Mouse (Mus musculus) heart, embryonic 14.5 days (tissue): ENCODE measurements at regions not wholly inside any gene's neighbourhood (a gene's known extent, or its start where the extent isn't known, plus 50 kb on each side); places are given as distances from the start of the nearest gene placed in this dataset.

Experiments
- ATAC-seq: fragments of 200-750 bp; cut with Nextera tagmentation; 2 replicates; pipeline ENCODE4 v1.8.0; 2017; ENCODE audit warnings: low read depth, moderate TSS enrichment; ENCODE audit not compliant: insufficient number of reproducible peaks, insufficient read depth, low FRiP score
- H3K27ac ChIP-seq, 2 experiments: fragments of 200-500 bp in 1 of 2; fragments of 300-500 bp in 1 of 2; sonication (generic) in 1 of 2; replicated peaks in 1 of 2; 2 replicates each; pipeline ENCODE4 v1.5.1; 2012 to 2014; ENCODE audit warnings: low read depth in 2 of 2, low read length in 2 of 2, control low read depth in 1 of 2, mild to moderate bottlenecking in 1 of 2, mixed read lengths in 1 of 2; ENCODE audit not compliant: control insufficient read depth in 1 of 2, insufficient read depth in 1 of 2
- H3K27me3 ChIP-seq: fragments of 300-500 bp; sonication (generic); 2 replicates; pipeline ENCODE4 v1.6.1; 2014; ENCODE audit warnings: mild to moderate bottlenecking, low read length, control low read depth; ENCODE audit not compliant: control insufficient read depth, insufficient read depth
- H3K36me3 ChIP-seq: fragments of 300-500 bp; sonication (generic); 2 replicates; pipeline ENCODE4 v1.6.1; 2014; ENCODE audit warnings: mild to moderate bottlenecking, control low read depth, low read length, mixed read lengths; ENCODE audit not compliant: control insufficient read depth, insufficient read depth
- H3K4me1 ChIP-seq, 2 experiments: fragments of 200-500 bp in 1 of 2; fragments of 300-500 bp in 1 of 2; sonication (generic) in 1 of 2; 2 replicates each; pipeline ENCODE4 v1.6.1; 2012 to 2014; ENCODE audit warnings: low read length in 2 of 2, control low read depth in 1 of 2, mixed read lengths in 1 of 2; ENCODE audit not compliant: control insufficient read depth in 2 of 2, insufficient read depth in 2 of 2
- H3K4me2 ChIP-seq: fragments of 300-500 bp; sonication (generic); 2 replicates; pipeline ENCODE4 v1.6.1; 2014; ENCODE audit warnings: mild to moderate bottlenecking, low read length
- H3K4me3 ChIP-seq, 2 experiments: fragments of 200-500 bp in 1 of 2; fragments of 300-500 bp in 1 of 2; sonication (generic) in 1 of 2; 2 replicates each; pipeline ENCODE4 v1.5.1; 2012 to 2014; ENCODE audit warnings: low read length in 2 of 2, mild to moderate bottlenecking in 2 of 2, control low read depth in 1 of 2, low read depth in 1 of 2, moderate library complexity in 1 of 2; ENCODE audit not compliant: control insufficient read depth in 1 of 2, insufficient read depth in 1 of 2
- H3K9ac ChIP-seq: fragments of 300-500 bp; sonication (generic); 2 replicates; pipeline ENCODE4 v1.6.1; 2014; ENCODE audit warnings: mild to moderate bottlenecking, low read length
- H3K9me3 ChIP-seq: fragments of 300-500 bp; sonication (generic); 2 replicates; pipeline ENCODE4 v1.6.1; 2016; ENCODE audit warnings: low read length, control low read depth; ENCODE audit not compliant: control insufficient read depth
- WGBS: fragments of 180-500 bp; shearing (Covaris S2); extraction: QIAGEN DNeasy Blood & Tissue Kit; methylation state at CpG from one replicate; pipeline ENCODE4 v1.1.7; 2014; 5-methylcytosine and 5-hydroxymethylcytosine counted together

GRCm38 (mm10) chr6:51269617-51270016 is 162.9 kb upstream of the Nfe2l3 start:
- peak overlapping the region; percentile 15 to 71; a peak in 3 of 4 replicates for H3K27ac ChIP-seq
- peaks cover 7 to 14% of the 10 kb centered on the region in 2 experiments for H3K4me1 ChIP-seq
- WGBS, result 15% methylated on average over 10 of the region's 10 CpGs
- peak overlapping the region; percentile 86 for H3K9ac ChIP-seq
- no peak for ATAC-seq
- no peaks in the 10 kb centered on the region for H3K9me3 ChIP-seq
- H3K4me3 ChIP-seq, result peak overlapping the region; percentile 62 to 77
- peak overlapping the region; percentile 89 for H3K4me2 ChIP-seq
- H3K36me3 ChIP-seq, result no peaks in the 10 kb centered on the region
- H3K27me3 ChIP-seq, result no peaks in the 10 kb centered on the region

GRCm38 (mm10) chr6:51270216-51271127 is 162.0 kb upstream of the Nfe2l3 start:
- ATAC-seq, result peak; percentile 86
- Histone ChIP-seq H3K36me3 (no peaks in the 10 kb centered on the region), H3K9me3 (no peaks in the 10 kb centered on the region), H3K4me2 (peak overlapping the region; percentile 89), H3K27me3 (no peaks in the 10 kb centered on the region), H3K27ac (peak overlapping the region; percentile 15 to 71), H3K4me1 (peaks cover 7 to 14% of the 10 kb centered on the region in 2 experiments), H3K9ac (peak overlapping the region; percentile 86), H3K4me3 (peak overlapping the region; percentile 62 to 77)
- WGBS, result under 1% methylated on average over 79 of the region's 80 CpGs

- peaks cover 7 to 14% of the 10 kb centered on the region in 2 experiments for H3K4me1 ChIP-seq
- 0 out of 2 replicates have a peak overlapping the region, but pooled peaks have one; percentile 35 for H3K9ac ChIP-seq
- H3K27me3 ChIP-seq, result no peaks in the 10 kb centered on the region
- H3K4me2 ChIP-seq, result peak overlapping the region; percentile 89
- ATAC-seq, result no peak; the same call in 1 of the 2 replicates
- no peaks in the 10 kb centered on the region for H3K36me3 ChIP-seq
- peak overlapping the region; percentile 35 to 43; a peak in 2 of 4 replicates for H3K27ac ChIP-seq
- peak overlapping the region; percentile 62 to 77 for H3K4me3 ChIP-seq
- WGBS, result 2% methylated on average over 17 of the region's 17 CpGs
- H3K9me3 ChIP-seq, result no peaks in the 10 kb centered on the region
Measured at GRCm38 (mm10) chr6:51271128-51271480, 161.4 kb upstream of the Nfe2l3 start.

GRCm38 (mm10) chr6:51272136-51272736 is 160.2 kb upstream of the Nfe2l3 start:
- no peak overlapping the region for H3K9ac ChIP-seq
- H3K27ac ChIP-seq, result no peak overlapping the region
- no peak for ATAC-seq
- no peaks in the 10 kb centered on the region for H3K36me3 ChIP-seq
- WGBS, result 88% methylated on average over 19 of the region's 19 CpGs
- H3K4me3 ChIP-seq, result no peak overlapping the region
- H3K4me2 ChIP-seq, result no peak overlapping the region
- H3K4me1 ChIP-seq, result peaks cover 7 to 14% of the 10 kb centered on the region in 2 experiments
- H3K27me3 ChIP-seq, result no peaks in the 10 kb centered on the region
- H3K9me3 ChIP-seq, result no peaks in the 10 kb centered on the region

- Histone ChIP-seq H3K27me3 (no peaks in the 10 kb centered on the region), H3K4me3 (no peak overlapping the region), H3K4me1 (peaks cover 6 to 7% of the 10 kb centered on the region in 2 experiments), H3K4me2 (no peak overlapping the region), H3K27ac (no peak overlapping the region), H3K36me3 (no peaks in the 10 kb centered on the region), H3K9ac (no peak overlapping the region), H3K9me3 (no peaks in the 10 kb centered on the region)
- 72% methylated on average over 10 of the region's 10 CpGs for WGBS
- no peak for ATAC-seq
Measured at GRCm38 (mm10) chr6:51279491-51279890, 153.0 kb upstream of the Nfe2l3 start.

- 66% methylated on average over 7 of the region's 7 CpGs for WGBS
- no peaks in the 10 kb centered on the region for H3K9me3 ChIP-seq
- H3K9ac ChIP-seq, result no peak overlapping the region
- H3K4me1 ChIP-seq, result peaks cover 12 to 14% of the 10 kb centered on the region in 2 experiments
- no peak overlapping the region for H3K4me2 ChIP-seq
- no peaks in the 10 kb centered on the region for H3K27me3 ChIP-seq
- no peak for ATAC-seq
- no peaks in the 10 kb centered on the region for H3K36me3 ChIP-seq
- no peak overlapping the region for H3K4me3 ChIP-seq
- no peak overlapping the region for H3K27ac ChIP-seq
Measured at GRCm38 (mm10) chr6:51280231-51280630, 152.2 kb upstream of the Nfe2l3 start.

GRCm38 (mm10) chr6:51283916-51284706 is 148.4 kb upstream of the Nfe2l3 start:
- Histone ChIP-seq H3K36me3 (no peaks in the 10 kb centered on the region), H3K27ac (peak overlapping the region in 1 of 2 experiments; percentile 53; a peak in 2 of 4 replicates), H3K4me2 (peak overlapping the region; percentile 5; the same call in 1 of the 2 replicates), H3K9ac (no peak overlapping the region), H3K27me3 (no peaks in the 10 kb centered on the region), H3K4me3 (no peak overlapping the region), H3K4me1 (peaks cover 21 to 22% of the 10 kb centered on the region in 2 experiments), H3K9me3 (no peaks in the 10 kb centered on the region)
- no peak for ATAC-seq
- 51% methylated on average over 11 of the region's 11 CpGs for WGBS
